Mouse (Mus musculus) bone marrow macrophage, adult 2 months (primary cell): ENCODE results near the gene Platr17.

Experiments used
- CTCF ChIP-seq: IDR thresholded peaks from 2 replicates; pipeline ENCODE4 v1.5.1; 2012; ENCODE audit warnings: low read depth, mild to moderate bottlenecking, low read length, moderate library complexity
- POLR2A ChIP-seq: IDR thresholded peaks from 2 replicates; pipeline ENCODE4 v1.6.1; 2012; ENCODE audit warnings: mild to moderate bottlenecking, low read depth, low read length, borderline replicate concordance

DNA sequence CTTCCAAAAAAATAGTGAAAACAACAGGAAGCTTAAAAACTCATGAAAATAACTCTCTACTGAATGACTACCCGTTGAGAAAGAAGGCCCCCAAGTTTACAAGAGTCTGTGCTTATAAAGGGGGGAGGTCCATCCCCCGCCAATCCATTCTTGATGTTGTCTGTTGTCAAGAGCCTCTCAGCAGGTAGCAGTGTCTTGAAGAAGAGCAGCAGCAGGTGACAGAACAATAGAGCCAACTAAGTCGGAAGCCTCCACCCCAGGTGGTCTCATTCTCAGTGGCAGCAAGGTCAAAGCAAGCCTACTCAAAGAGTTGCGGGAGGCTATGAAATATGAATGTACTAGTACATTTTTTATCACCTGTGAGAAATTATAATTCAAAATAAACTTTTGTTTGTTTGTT, 47.1 kb upstream of the Platr17 start:
- no peak for TF ChIP-seq POLR2A
- TF ChIP-seq CTCF, result no peak
